Mouse (Mus musculus) embryo, embryonic 9.5 days (tissue): ENCODE measurements around the gene Wdr83os.
A peak's percentile ranks its signal among the peaks of the same experiment; 100 is the strongest.
"Not testable (repeated sequence)": the region's sequence is repeated elsewhere in the genome, so short reads cannot be mapped to it uniquely, and the experiment has no call there.

Source experiments
- DNase-seq: peaks from one replicate; pipeline ENCODE4 v3.0.0-alpha.2; 2017; ENCODE audit errors: extremely low spot score

Gene Wdr83os

DNA sequence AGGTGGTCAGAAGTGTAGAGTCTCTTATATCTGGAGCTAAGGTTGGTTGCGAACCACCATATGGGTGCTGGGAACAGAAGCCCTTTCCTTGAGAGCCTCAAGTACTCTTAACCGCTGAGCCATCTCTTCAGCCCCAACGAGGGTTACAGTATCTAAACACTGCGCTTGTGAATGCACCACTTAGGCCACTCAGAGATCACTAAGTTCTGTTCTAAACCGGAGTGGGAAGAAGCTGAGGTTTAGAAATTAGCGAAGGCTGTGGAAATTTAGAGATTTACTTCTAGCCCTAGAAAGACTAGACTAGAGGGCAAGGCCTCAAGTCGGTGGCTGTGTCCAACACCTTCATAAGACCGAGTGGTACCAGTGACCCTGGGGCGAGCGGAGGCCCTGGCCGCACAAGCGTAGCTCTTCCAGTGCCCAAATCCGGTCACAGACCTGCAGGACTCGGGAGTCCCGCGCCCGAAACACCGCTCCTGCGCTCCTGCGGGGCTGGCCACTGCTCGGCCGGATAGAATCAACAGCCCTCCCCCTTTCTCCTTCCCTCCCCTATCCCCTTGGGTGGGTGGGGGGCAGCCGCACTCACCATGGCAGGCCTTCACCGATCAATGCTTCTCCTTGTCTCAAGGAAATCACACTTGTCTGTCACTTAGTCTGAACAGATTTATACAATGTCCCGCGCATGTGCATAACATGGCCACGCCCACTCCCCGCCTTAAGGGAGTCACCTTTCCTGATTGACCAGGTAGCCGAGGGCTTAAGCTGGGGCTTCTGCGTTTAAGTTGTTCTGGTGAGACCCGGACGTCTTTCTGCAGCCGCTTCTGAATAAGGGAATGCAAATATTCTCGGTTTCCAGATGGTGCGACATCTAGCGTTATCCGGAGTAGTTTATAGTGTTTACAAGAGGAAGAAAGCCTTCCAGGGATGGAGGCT lies 38.8 kb downstream of the Wdr83os start:
- DNase-seq: peak; percentile 80

DNA sequence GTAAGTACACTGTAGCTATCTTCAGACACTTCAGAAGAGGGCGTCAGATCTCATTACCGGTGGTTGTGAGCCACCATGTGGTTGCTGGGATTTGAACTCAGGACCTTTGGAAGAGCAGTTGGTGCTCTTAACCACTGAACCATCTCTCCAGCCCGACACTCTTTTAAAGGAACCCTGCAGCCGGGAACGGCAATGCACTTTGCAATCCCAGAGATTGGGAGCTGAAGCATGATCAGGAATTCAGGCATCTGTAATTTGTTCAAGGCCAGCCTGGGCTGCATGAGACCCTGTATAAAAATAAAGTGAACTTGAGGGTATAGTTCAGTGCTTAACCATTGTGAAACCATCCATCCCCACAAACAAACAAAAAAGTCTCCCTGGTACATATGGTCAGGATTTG lies 39.7 kb downstream of the Wdr83os start:
- DNase-seq: not testable (repeated sequence)

GRCm38 (mm10) chr8:85122995-85123394 lies 42.5 kb downstream of the Wdr83os start, which contains the start of gene Zfp791:
Gene Zfp791 (minus strand): TSS chr8:85123095.
- DNase-seq: no peak

GRCm38 (mm10) chr8:85123691-85124090 lies 43.2 kb downstream of the Wdr83os start:
- DNase-seq: no peak
